Mouse (Mus musculus): Measurements from ENCODE around the gene Mtfr1l.

Mtfr1l gene

GRCm38 (mm10) chr4:134485151-134485900, 49.9 kb downstream of the Mtfr1l start:
- DNase-seq, result no peak

GRCm38 (mm10) chr4:134484231-134484630, 51.0 kb downstream of the Mtfr1l start:
- no peak for DNase-seq

- DNase-seq, result no peak
These were observed 51.5 kb downstream of the Mtfr1l start for GRCm38 (mm10) chr4:134483696-134484095.

- DNase-seq, result no peak
These were observed 52.0 kb downstream of the Mtfr1l start for GRCm38 (mm10) chr4:134483078-134483688.

DNA sequence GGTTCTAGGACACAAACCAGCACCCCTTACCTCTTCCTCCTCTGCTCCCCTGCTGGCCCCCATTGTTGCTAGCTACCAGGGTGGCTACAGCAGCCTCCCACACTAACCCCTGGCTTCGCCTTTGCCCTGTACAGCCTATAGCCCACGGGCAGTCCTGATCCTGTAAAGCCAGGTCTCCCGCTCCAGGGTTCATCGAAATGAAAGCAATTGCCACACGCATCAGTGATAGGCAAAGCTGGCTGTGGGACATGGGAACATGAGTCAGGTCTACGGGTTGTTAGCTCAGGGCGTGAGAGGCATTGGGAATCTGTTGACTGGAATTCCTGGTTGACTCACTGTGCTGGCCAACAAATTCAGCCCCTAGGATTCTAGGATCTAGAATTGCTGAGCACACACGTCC, 52.7 kb downstream of the Mtfr1l start:
- no peak for DNase-seq

DNA sequence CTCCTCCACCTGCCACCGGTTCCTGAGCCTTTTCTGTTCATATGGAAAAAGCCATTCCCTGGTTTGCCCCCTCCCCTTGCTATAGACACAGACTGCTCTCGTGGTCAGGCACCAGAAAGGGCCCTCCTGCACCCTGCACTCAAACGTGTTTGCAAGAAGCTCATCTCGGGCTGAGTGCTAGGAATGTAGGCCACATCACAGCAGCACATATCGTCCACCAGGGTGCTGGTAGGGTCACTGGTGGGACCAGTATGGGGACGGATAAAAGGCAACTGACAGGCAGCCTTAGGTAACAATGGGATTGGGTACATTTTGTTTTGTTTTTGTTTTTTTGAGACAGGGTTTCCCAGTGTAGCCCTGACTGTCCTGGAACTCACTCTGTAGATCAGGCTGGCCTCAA, 53.9 kb downstream of the Mtfr1l start:
- no peak for DNase-seq

GRCm38 (mm10) chr4:134480864-134481263, 54.3 kb downstream of the Mtfr1l start:
- DNase-seq, result peak; percentile 79

GRCm38 (mm10) chr4:134479839-134480238, 55.3 kb downstream of the Mtfr1l start:
- no peak for DNase-seq

DNA sequence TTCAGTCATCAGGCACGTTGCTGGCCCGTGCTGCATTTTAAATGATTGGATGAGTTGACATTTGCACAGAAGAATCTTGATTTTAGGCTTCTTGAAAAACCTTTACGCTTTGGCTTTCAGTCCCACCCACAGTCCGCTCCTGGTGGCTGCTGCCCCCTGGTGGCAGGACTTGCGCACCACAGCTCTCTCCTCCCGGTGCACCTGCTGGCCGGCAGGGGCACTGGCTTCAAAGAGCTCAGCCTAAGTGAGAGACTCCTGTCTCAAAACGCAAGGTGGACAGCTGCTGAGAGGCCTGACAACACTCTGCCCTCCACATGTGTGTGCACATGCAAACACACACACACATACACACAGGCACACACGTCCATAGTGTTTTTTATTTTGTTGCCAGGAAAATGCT, 57.2 kb downstream of the Mtfr1l start:
- peak; percentile 90 for DNase-seq

- DNase-seq, result no peak
These were observed 58.3 kb downstream of the Mtfr1l start for GRCm38 (mm10) chr4:134476899-134477298.
